Mouse (Mus musculus) CH12.LX (cell line): ENCODE measurements around the gene C2. TPM values are rescaled to one million over a fixed set of nuclear protein-coding genes. Genes with fewer than 3 reads are reported as not detected.
"Not testable (repeated sequence)": the region's sequence is repeated elsewhere in the genome, so short reads cannot be mapped to it uniquely, and the experiment has no call there.

ENCODE experiments used
- DNase-seq: peaks from one replicate; pipeline ENCODE4 v3.0.0-alpha.2; 2013; ENCODE audit errors: extremely low read depth
- H3K27ac ChIP-seq: 2 replicates; pipeline ENCODE4 v1.5.1; 2012; ENCODE audit warnings: low read depth, mild to moderate bottlenecking, control low read depth, moderate library complexity; ENCODE audit not compliant: insufficient read depth
- H3K27me3 ChIP-seq: replicated peaks from 2 replicates; pipeline ENCODE3; 2012; ENCODE audit warnings: inconsistent platforms
- H3K36me3 ChIP-seq, 2 experiments: replicated peaks in 1 of 2; 2 replicates each; pipeline versions ENCODE3 to v1.6.1; 2012; ENCODE audit warnings: inconsistent platforms in 1 of 2, low read length in 1 of 2, mild to moderate bottlenecking in 1 of 2, mixed read lengths in 1 of 2, moderate library complexity in 1 of 2; ENCODE audit not compliant: control insufficient read depth in 1 of 2, insufficient read depth in 1 of 2
- H3K4me1 ChIP-seq, 2 experiments: 2 replicates each; pipeline ENCODE4 v1.6.1; 2012; ENCODE audit warnings: inconsistent platforms in 1 of 2, moderate library complexity in 1 of 2; ENCODE audit not compliant: insufficient read depth in 2 of 2, control insufficient read depth in 1 of 2
- H3K4me2 ChIP-seq: 2 replicates; pipeline ENCODE4 v1.6.1; 2012; ENCODE audit warnings: low read depth, mild to moderate bottlenecking, control low read depth; ENCODE audit not compliant: poor library complexity, insufficient read depth, severe bottlenecking
- H3K4me3 ChIP-seq, 3 experiments: fragments of 150-350 bp in 1 of 3; sonication (generic) in 1 of 3; replicated peaks in 1 of 3; 2 replicates each; pipeline versions ENCODE3 to v1.5.1; 2011 to 2012; ENCODE audit warnings: low read depth in 2 of 3, low read length in 2 of 3, mild to moderate bottlenecking in 2 of 3, moderate library complexity in 2 of 3, control low read depth in 1 of 3, improper control_type of control experiment in 1 of 3, inconsistent platforms in 1 of 3, mixed read lengths in 1 of 3; ENCODE audit not compliant: poor library complexity in 1 of 3
- H3K79me2 ChIP-seq: replicated peaks from 2 replicates; pipeline ENCODE4 v1.6.1; 2012; ENCODE audit warnings: mild to moderate bottlenecking, moderate library complexity; ENCODE audit not compliant: control insufficient read depth, poor library complexity, insufficient read depth, severe bottlenecking; ENCODE audit errors: extremely low read depth
- H3K9ac ChIP-seq: 2 replicates; pipeline ENCODE4 v1.6.1; 2012; ENCODE audit warnings: low read depth, mild to moderate bottlenecking, control low read depth, moderate library complexity; ENCODE audit not compliant: insufficient read depth
- H3K9me3 ChIP-seq: replicated peaks from 2 replicates; pipeline ENCODE3; 2012; ENCODE audit warnings: low read length, inconsistent platforms, mixed read lengths
- CHD1 ChIP-seq: IDR thresholded peaks from 2 replicates; pipeline ENCODE4 v1.6.1; 2012; ENCODE audit warnings: low read depth, low read length, improper control_type of control experiment, inconsistent platforms
- CHD2 ChIP-seq: IDR thresholded peaks from 2 replicates; pipeline ENCODE4 v1.6.1; 2011; ENCODE audit warnings: low read length, improper control_type of control experiment
- ELF1 ChIP-seq: IDR thresholded peaks from 2 replicates; pipeline ENCODE4 v1.6.1; 2014; ENCODE audit warnings: low read depth, mild to moderate bottlenecking, inconsistent platforms, low read length, improper control_type of control experiment
- EP300 ChIP-seq: IDR thresholded peaks from 2 replicates; pipeline ENCODE4 v1.6.1; 2011; ENCODE audit warnings: low read length, improper control_type of control experiment
- ETS1 ChIP-seq: conservative IDR thresholded peaks from 2 replicates; pipeline ENCODE4 v1.6.1; 2012; ENCODE audit warnings: low read depth, mild to moderate bottlenecking, inconsistent platforms, low read length, improper control_type of control experiment, moderate library complexity
- GABPA ChIP-seq: IDR thresholded peaks from 2 replicates; pipeline ENCODE4 v1.6.1; 2012; ENCODE audit warnings: low read depth, low read length, improper control_type of control experiment, inconsistent platforms; ENCODE audit not compliant: insufficient replicate concordance
- HCFC1 ChIP-seq: IDR thresholded peaks from 2 replicates; pipeline ENCODE4 v1.6.1; 2012; ENCODE audit warnings: low read depth, mild to moderate bottlenecking, inconsistent platforms, low read length, improper control_type of control experiment
- JUN ChIP-seq: IDR thresholded peaks from 2 replicates; pipeline ENCODE4 v1.6.1; 2011; ENCODE audit warnings: low read depth, mild to moderate bottlenecking, low read length, improper control_type of control experiment, moderate library complexity; ENCODE audit not compliant: insufficient read depth
- MAFK ChIP-seq: IDR thresholded peaks from 2 replicates; pipeline ENCODE4 v1.6.1; 2011; ENCODE audit warnings: low read length, improper control_type of control experiment; ENCODE audit not compliant: insufficient replicate concordance
- MXI1 ChIP-seq: IDR thresholded peaks from 2 replicates; pipeline ENCODE4 v1.6.1; 2011; ENCODE audit warnings: mild to moderate bottlenecking, low read depth, low read length, improper control_type of control experiment
- NRF1 ChIP-seq: IDR thresholded peaks from 2 replicates; pipeline ENCODE4 v1.6.1; 2014; ENCODE audit warnings: low read depth, mild to moderate bottlenecking, inconsistent platforms, low read length, improper control_type of control experiment, moderate library complexity
- POLR2AphosphoS2 ChIP-seq: IDR thresholded peaks from 2 replicates; pipeline ENCODE4 v1.6.1; 2011; ENCODE audit warnings: low read depth, low read length, improper control_type of control experiment
- RAD21 ChIP-seq: IDR thresholded peaks from 2 replicates; pipeline ENCODE4 v1.6.1; 2011; ENCODE audit warnings: low read depth, mild to moderate bottlenecking, low read length, improper control_type of control experiment, moderate library complexity
- RCOR1 ChIP-seq: conservative IDR thresholded peaks from 2 replicates; pipeline ENCODE4 v1.6.1; 2012; ENCODE audit warnings: low read depth, mild to moderate bottlenecking, inconsistent platforms, low read length, improper control_type of control experiment
- SMC3 ChIP-seq: IDR thresholded peaks from 2 replicates; pipeline ENCODE4 v1.6.1; 2011; ENCODE audit warnings: low read depth, low read length, improper control_type of control experiment
- TBP ChIP-seq: conservative IDR thresholded peaks from 2 replicates; pipeline ENCODE4 v1.6.1; 2011; ENCODE audit warnings: low read depth, low read length, improper control_type of control experiment
- ZC3H11A ChIP-seq: IDR thresholded peaks from 2 replicates; pipeline ENCODE4 v1.6.1; 2012; ENCODE audit warnings: low read depth, mild to moderate bottlenecking, inconsistent platforms, low read length, improper control_type of control experiment
- ZNF384 ChIP-seq: IDR thresholded peaks from 2 replicates; pipeline ENCODE4 v1.6.1; 2012; ENCODE audit warnings: low read depth, low read length, improper control_type of control experiment, inconsistent platforms
- dilution Hi-C: fragments of 300-500 bp; cut with MboI; formaldehyde crosslinking; loops from 2 replicates; pipeline ENCODE4 v1.14.3; 2020; ENCODE audit warnings: low sequenced_read_pairs; ENCODE audit not compliant: extremely low pct_unique_long_range_greater_than_20kb, extremely low pct_ligation_motif_present
- in situ Hi-C: fragments of 300-500 bp; cut with MboI; formaldehyde crosslinking; loops from 3 replicates; pipeline ENCODE4 v1.14.3; 2019; ENCODE audit warnings: low sequenced_read_pairs, low pct_ligation_motif_present, low pct_unique_long_range_greater_than_20kb, mixed read lengths
- polyA plus RNA-seq: library from polyadenylated mRNA; unstranded; fragments of >175 nt; gene quantifications from 2 replicates; pipeline ENCODE4 v1.2.1, GENCODE M21; 2012; ENCODE audit warnings: low read depth; ENCODE audit not compliant: insufficient read length
- total RNA-seq, 2 experiments: library from RNA; depleted of rRNA; stranded (reverse); fragments of 300-350 nt in 1 of 2; fragments of >200 nt in 1 of 2; gene quantifications; 2 replicates each; pipeline ENCODE4 v1.2.3; 2012 to 2014

C2 gene
- total and polyA plus RNA-seq, 3 experiments = 1.3 to 6.6 (median 3.1) TPM

- no peaks in the 10 kb centered on the region for H3K79me2 ChIP-seq
- H3K9ac ChIP-seq = no peak overlapping the region
- peak overlapping the region in 1 of 3 experiments; percentile 19 for H3K4me3 ChIP-seq
- TF ChIP-seq ELF1 = peak; percentile 59
- TF ChIP-seq NRF1 = no peak
- no peak for TF ChIP-seq GABPA
- no peak overlapping the region for H3K4me2 ChIP-seq
- no peak for DNase-seq
- no peaks in the 10 kb centered on the region for H3K27me3 ChIP-seq
- peak overlapping the region; percentile 28 for H3K27ac ChIP-seq
- dilution Hi-C loops (no loop called here), in situ Hi-C loops (loop anchor here (5.0 kb wide), 1 partner anchor 54 kb away; no protein-coding TSS in a partner anchor)
- peaks cover 75 to 84% of the 10 kb centered on the region in 2 experiments for H3K36me3 ChIP-seq
- H3K4me1 ChIP-seq = peaks cover 14 to 49% of the 10 kb centered on the region in 2 experiments
- no peaks in the 10 kb centered on the region for H3K9me3 ChIP-seq
Observed at GRCm38 (mm10) chr17:34910982-34911381, 12.9 kb upstream of the C2 start.

- DNase-seq = no peak
- H3K27ac ChIP-seq = no peak overlapping the region
- H3K79me2 ChIP-seq = peaks cover 17% of the 10 kb centered on the region
Observed at GRCm38 (mm10) chr17:34902895-34903294, 4.8 kb upstream of the C2 start.

DNA sequence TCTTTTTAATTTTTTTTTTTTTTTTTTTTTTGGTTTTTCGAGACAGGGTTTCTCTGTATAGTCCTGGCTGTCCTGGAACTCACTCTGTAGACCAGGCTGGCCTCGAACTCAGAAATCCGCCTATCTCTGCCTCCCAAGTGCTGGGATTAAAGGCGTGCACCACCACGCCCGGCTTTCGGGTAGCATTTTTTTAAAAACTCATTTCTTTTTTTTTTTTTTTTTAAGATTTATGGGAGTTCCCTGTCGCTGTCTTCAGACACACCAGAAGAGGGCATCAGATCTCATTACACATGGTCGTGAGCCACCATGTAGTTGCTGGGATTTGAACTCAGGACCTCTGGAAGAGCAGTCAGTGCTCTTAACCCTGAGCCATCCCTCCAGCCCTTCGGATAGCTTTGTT, 3.9 kb upstream of the C2 start:
- H3K9ac ChIP-seq, H3K4me1 ChIP-seq, dilution Hi-C loops, in situ Hi-C loops, H3K4me3 ChIP-seq, H3K27me3 ChIP-seq, H3K27ac ChIP-seq, DNase-seq, H3K4me2 ChIP-seq, H3K9me3 ChIP-seq: not testable (repeated sequence)
- Histone ChIP-seq H3K79me2 (peaks cover 17% of the 10 kb centered on the region), H3K36me3 (peaks cover 41 to 55% of the 10 kb centered on the region in 2 experiments)
- TF ChIP-seq ZNF384 = peak; percentile 57

More at GRCm38 (mm10) chr17:34902895-34903294, 4.8 kb upstream of the C2 start:
- TF ChIP-seq RCOR1 (no peak), ZNF384 (no peak), EP300 (no peak), CHD2 (no peak), CHD1 (no peak), ZC3H11A (no peak), ETS1 (no peak), POLR2AphosphoS2 (no peak), SMC3 (no peak), TBP (no peak), NRF1 (no peak), MAFK (no peak), HCFC1 (no peak), JUN (no peak), GABPA (no peak), MXI1 (no peak), RAD21 (no peak)
- TF ChIP-seq, all 38 proteins: peak for 0
- dilution Hi-C loops = no loop called here
- Histone ChIP-seq H3K27me3 (no peaks in the 10 kb centered on the region), H3K4me1 (0 out of 4 replicates have a peak, but pooled peaks cover 0 to 6% of the 10 kb centered on the region in 2 experiments), H3K9ac (no peak overlapping the region), H3K4me3 (no peak overlapping the region), H3K9me3 (no peaks in the 10 kb centered on the region), H3K36me3 (peaks cover 51 to 64% of the 10 kb centered on the region in 2 experiments), H3K4me2 (no peak overlapping the region)
- in situ Hi-C loops = no loop called here

DNA sequence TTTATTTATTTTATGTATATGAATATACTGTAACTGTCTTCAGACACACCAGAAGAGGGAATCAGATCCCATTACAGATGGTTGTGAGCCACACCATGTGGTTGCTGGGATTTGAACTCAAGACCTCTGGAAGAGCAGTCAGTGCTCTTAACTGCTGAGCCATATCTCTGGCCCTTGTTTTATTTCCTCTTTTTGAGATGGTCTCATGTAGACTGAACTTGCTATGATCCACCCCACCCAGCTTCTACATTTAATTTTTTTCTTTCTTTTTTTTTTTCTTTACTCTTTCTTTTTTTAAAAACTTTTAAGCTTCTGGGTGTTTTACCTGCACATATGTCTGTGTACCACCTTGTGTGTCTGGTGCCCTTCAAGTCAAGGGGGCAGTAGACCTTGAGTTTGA, 2.8 kb upstream of the C2 start:
- Histone ChIP-seq H3K36me3 (peaks cover 30 to 51% of the 10 kb centered on the region in 2 experiments), H3K79me2 (peaks cover 17% of the 10 kb centered on the region), H3K4me1 (peaks cover 0 to 15% of the 10 kb centered on the region in 2 experiments; a peak in 2 of 4 replicates), H3K4me2 (peak overlapping the region; percentile 63; the same call in 1 of the 2 replicates)
- H3K27me3 ChIP-seq, in situ Hi-C loops, H3K4me3 ChIP-seq, DNase-seq, dilution Hi-C loops, H3K9ac ChIP-seq, H3K27ac ChIP-seq, H3K9me3 ChIP-seq: not testable (repeated sequence)
